Mouse (Mus musculus): ENCODE measurements around the gene Nuf2. TPM values are rescaled to one million over a fixed set of nuclear protein-coding genes. Genes with fewer than 3 reads are reported as not detected.
A peak's percentile ranks its signal among the peaks of the same experiment; 100 is the strongest.

Nuf2 gene
- polyA plus RNA-seq (2014; fragmentation: Nextera tagmentation; extraction: Ambion mirVana): 41.1 and 48.7 TPM in 2 replicates

GRCm38 (mm10) chr1:169530876-169531701 lies at the start of gene Nuf2:
Gene Nuf2, minus strand, starts transcription at chr1:169531464.
- under 1% methylated on average over 39 of the region's 39 CpGs for WGBS
- Histone ChIP-seq H3K9ac (ENCODE audit: low read depth, low read length) (peak within 1 kb of the TSS; percentile 73), H3K27ac (replicated peaks; ENCODE audit: low read depth, low read length) (peak within 1 kb of the TSS; percentile 74; the same call in 1 of the 2 replicates), H3K4me3 (ENCODE audit: low read depth, low read length) (peak within 1 kb of the TSS; percentile 63), H3K27me3 (replicated peaks; ENCODE audit: control insufficient read depth, insufficient read depth, low read length) (no peaks in the 10 kb centered on the region), H3K9me3 (ENCODE audit: control insufficient read depth, low read length) (no peaks in the 10 kb centered on the region), H3K4me2 (ENCODE audit: low read depth, low read length) (peak within 1 kb of the TSS; percentile 69), H3K4me1 (ENCODE audit: control insufficient read depth, insufficient read depth, low read length) (0 out of 2 replicates have a peak, but pooled peaks cover 5% of the 10 kb centered on the region), H3K36me3 (ENCODE audit: control insufficient read depth, insufficient read depth, low read length) (peaks cover 9% of the 10 kb centered on the region)
- DNase-seq (ENCODE audit: low spot score): peak; percentile 98
- peak; percentile 98 for ATAC-seq (ENCODE audit: low read depth)

GRCm38 (mm10) chr1:169579572-169579971 lies 48.3 kb upstream of the Nuf2 start:
- peak; percentile 16 for DNase-seq (ENCODE audit: low spot score)
- ATAC-seq (ENCODE audit: low read depth): peak; percentile 62
- 53% methylated on average over 3 of the region's 3 CpGs for WGBS
- no peaks in the 10 kb centered on the region for H3K36me3 ChIP-seq (ENCODE audit: control insufficient read depth, insufficient read depth, low read length)
- H3K4me3 ChIP-seq (ENCODE audit: low read depth, low read length): no peak overlapping the region
- no peaks in the 10 kb centered on the region for H3K4me1 ChIP-seq (ENCODE audit: control insufficient read depth, insufficient read depth, low read length)
- no peaks in the 10 kb centered on the region for H3K27me3 ChIP-seq (replicated peaks; ENCODE audit: control insufficient read depth, insufficient read depth, low read length)
- H3K4me2 ChIP-seq (ENCODE audit: low read depth, low read length): no peak overlapping the region
- H3K9me3 ChIP-seq (ENCODE audit: control insufficient read depth, low read length): no peaks in the 10 kb centered on the region
- no peak overlapping the region for H3K9ac ChIP-seq (ENCODE audit: low read depth, low read length)
- no peak overlapping the region for H3K27ac ChIP-seq (replicated peaks; ENCODE audit: low read depth, low read length)

GRCm38 (mm10) chr1:169574136-169574535 lies 42.9 kb upstream of the Nuf2 start:
- no peak for DNase-seq (ENCODE audit: low spot score)
- Histone ChIP-seq H3K27me3 (replicated peaks; ENCODE audit: control insufficient read depth, insufficient read depth, low read length) (no peaks in the 10 kb centered on the region), H3K27ac (replicated peaks; ENCODE audit: low read depth, low read length) (no peak overlapping the region), H3K4me2 (ENCODE audit: low read depth, low read length) (no peak overlapping the region), H3K9me3 (ENCODE audit: control insufficient read depth, low read length) (no peaks in the 10 kb centered on the region), H3K9ac (ENCODE audit: low read depth, low read length) (no peak overlapping the region), H3K4me3 (ENCODE audit: low read depth, low read length) (no peak overlapping the region), H3K4me1 (ENCODE audit: control insufficient read depth, insufficient read depth, low read length) (no peaks in the 10 kb centered on the region), H3K36me3 (ENCODE audit: control insufficient read depth, insufficient read depth, low read length) (no peaks in the 10 kb centered on the region)
- no peak for ATAC-seq (ENCODE audit: low read depth)

- H3K27me3 ChIP-seq (replicated peaks; ENCODE audit: control insufficient read depth, insufficient read depth, low read length): no peaks in the 10 kb centered on the region
- no peaks in the 10 kb centered on the region for H3K9me3 ChIP-seq (ENCODE audit: control insufficient read depth, low read length)
- no peak overlapping the region for H3K4me3 ChIP-seq (ENCODE audit: low read depth, low read length)
- H3K27ac ChIP-seq (replicated peaks; ENCODE audit: low read depth, low read length): no peak overlapping the region
- H3K4me1 ChIP-seq (ENCODE audit: control insufficient read depth, insufficient read depth, low read length): no peaks in the 10 kb centered on the region
- no peak for DNase-seq (ENCODE audit: low spot score)
- no peak for ATAC-seq (ENCODE audit: low read depth)
- no peak overlapping the region for H3K9ac ChIP-seq (ENCODE audit: low read depth, low read length)
- WGBS: 81% methylated on average over 2 of the region's 2 CpGs
- no peaks in the 10 kb centered on the region for H3K36me3 ChIP-seq (ENCODE audit: control insufficient read depth, insufficient read depth, low read length)
- no peak overlapping the region for H3K4me2 ChIP-seq (ENCODE audit: low read depth, low read length)
Measured at GRCm38 (mm10) chr1:169555621-169556020, 24.4 kb upstream of the Nuf2 start.

GRCm38 (mm10) chr1:169555019-169555418 lies 23.8 kb upstream of the Nuf2 start:
- Histone ChIP-seq H3K4me1 (ENCODE audit: control insufficient read depth, insufficient read depth, low read length) (no peaks in the 10 kb centered on the region), H3K4me3 (ENCODE audit: low read depth, low read length) (no peak overlapping the region), H3K27me3 (replicated peaks; ENCODE audit: control insufficient read depth, insufficient read depth, low read length) (no peaks in the 10 kb centered on the region), H3K4me2 (ENCODE audit: low read depth, low read length) (no peak overlapping the region), H3K36me3 (ENCODE audit: control insufficient read depth, insufficient read depth, low read length) (no peaks in the 10 kb centered on the region), H3K27ac (replicated peaks; ENCODE audit: low read depth, low read length) (no peak overlapping the region), H3K9me3 (ENCODE audit: control insufficient read depth, low read length) (no peaks in the 10 kb centered on the region), H3K9ac (ENCODE audit: low read depth, low read length) (no peak overlapping the region)
- DNase-seq (ENCODE audit: low spot score) (no peak), ATAC-seq (ENCODE audit: low read depth) (no peak)
- 78% methylated on average over 4 of the region's 4 CpGs for WGBS

GRCm38 (mm10) chr1:169553446-169553845 lies 22.2 kb upstream of the Nuf2 start:
- no peaks in the 10 kb centered on the region for H3K36me3 ChIP-seq (ENCODE audit: control insufficient read depth, insufficient read depth, low read length)
- no peaks in the 10 kb centered on the region for H3K4me1 ChIP-seq (ENCODE audit: control insufficient read depth, insufficient read depth, low read length)
- no peak overlapping the region for H3K9ac ChIP-seq (ENCODE audit: low read depth, low read length)
- no peaks in the 10 kb centered on the region for H3K9me3 ChIP-seq (ENCODE audit: control insufficient read depth, low read length)
- DNase-seq (ENCODE audit: low spot score) (no peak), ATAC-seq (ENCODE audit: low read depth) (no peak)
- 81% methylated on average over 7 of the region's 7 CpGs for WGBS
- H3K4me2 ChIP-seq (ENCODE audit: low read depth, low read length): no peak overlapping the region
- H3K27me3 ChIP-seq (replicated peaks; ENCODE audit: control insufficient read depth, insufficient read depth, low read length): no peaks in the 10 kb centered on the region
- H3K27ac ChIP-seq (replicated peaks; ENCODE audit: low read depth, low read length): no peak overlapping the region
- H3K4me3 ChIP-seq (ENCODE audit: low read depth, low read length): no peak overlapping the region

- H3K9ac ChIP-seq (ENCODE audit: low read depth, low read length): no peak overlapping the region
- no peak overlapping the region for H3K4me2 ChIP-seq (ENCODE audit: low read depth, low read length)
- H3K27me3 ChIP-seq (replicated peaks; ENCODE audit: control insufficient read depth, insufficient read depth, low read length): no peaks in the 10 kb centered on the region
- H3K27ac ChIP-seq (replicated peaks; ENCODE audit: low read depth, low read length): no peak overlapping the region
- no peaks in the 10 kb centered on the region for H3K4me1 ChIP-seq (ENCODE audit: control insufficient read depth, insufficient read depth, low read length)
- no peak for ATAC-seq (ENCODE audit: low read depth)
- no peaks in the 10 kb centered on the region for H3K9me3 ChIP-seq (ENCODE audit: control insufficient read depth, low read length)
- WGBS: 90% methylated on average over 6 of the region's 6 CpGs
- no peak for DNase-seq (ENCODE audit: low spot score)
- H3K4me3 ChIP-seq (ENCODE audit: low read depth, low read length): no peak overlapping the region
- no peaks in the 10 kb centered on the region for H3K36me3 ChIP-seq (ENCODE audit: control insufficient read depth, insufficient read depth, low read length)
Measured at GRCm38 (mm10) chr1:169540415-169540814, 9.2 kb upstream of the Nuf2 start.

- Histone ChIP-seq H3K27me3 (replicated peaks; ENCODE audit: control insufficient read depth, insufficient read depth, low read length) (no peaks in the 10 kb centered on the region), H3K4me2 (ENCODE audit: low read depth, low read length) (peak overlapping the region; percentile 69), H3K4me3 (ENCODE audit: low read depth, low read length) (peak overlapping the region; percentile 63), H3K9me3 (ENCODE audit: control insufficient read depth, low read length) (no peaks in the 10 kb centered on the region), H3K4me1 (ENCODE audit: control insufficient read depth, insufficient read depth, low read length) (0 out of 2 replicates have a peak, but pooled peaks cover 5% of the 10 kb centered on the region), H3K27ac (replicated peaks; ENCODE audit: low read depth, low read length) (peak overlapping the region; percentile 74; the same call in 1 of the 2 replicates), H3K9ac (ENCODE audit: low read depth, low read length) (peak overlapping the region; percentile 60), H3K36me3 (ENCODE audit: control insufficient read depth, insufficient read depth, low read length) (peaks cover 9% of the 10 kb centered on the region)
- DNase-seq (ENCODE audit: low spot score): peak; percentile 73
- 10% methylated on average over 11 of the region's 11 CpGs for WGBS
- ATAC-seq (ENCODE audit: low read depth): peak; percentile 65
Measured at GRCm38 (mm10) chr1:169531702-169532535, 655 bp upstream of the Nuf2 start.
